Mouse (Mus musculus) lung, embryonic 14.5 days (tissue): Measurements from ENCODE around the gene Myl7. TPM values are rescaled to one million over a fixed set of nuclear protein-coding genes. Genes with fewer than 3 reads are reported as not detected.

Source experiments
- ATAC-seq: fragments of 200-750 bp; cut with Nextera tagmentation; 2 replicates; pipeline ENCODE4 v1.8.0; 2017; ENCODE audit warnings: mild to moderate bottlenecking, moderate TSS enrichment, moderate library complexity; ENCODE audit not compliant: insufficient read depth
- DNase-seq: peaks from one replicate; pipeline ENCODE4 v3.0.0-alpha.2; 2015
- H3K27ac ChIP-seq: fragments of 300-500 bp; sonication (generic); 2 replicates; pipeline ENCODE4 v1.5.1; 2014; ENCODE audit warnings: low read depth, mild to moderate bottlenecking, moderate library complexity
- H3K27me3 ChIP-seq: fragments of 300-500 bp; sonication (generic); 2 replicates; pipeline ENCODE4 v1.6.1; 2014; ENCODE audit warnings: low read length, control low read depth; ENCODE audit not compliant: insufficient read depth
- H3K36me3 ChIP-seq: fragments of 300-500 bp; sonication (generic); 2 replicates; pipeline ENCODE4 v1.6.1; 2014; ENCODE audit warnings: control low read depth; ENCODE audit not compliant: insufficient read depth
- H3K4me1 ChIP-seq: fragments of 300-500 bp; sonication (generic); 2 replicates; pipeline ENCODE4 v1.6.1; 2014; ENCODE audit warnings: antibody characterized with exemption, control low read depth; ENCODE audit not compliant: insufficient read depth
- H3K4me2 ChIP-seq: fragments of 300-500 bp; sonication (generic); 2 replicates; pipeline ENCODE4 v1.6.1; 2014; ENCODE audit warnings: mild to moderate bottlenecking
- H3K4me3 ChIP-seq: fragments of 300-500 bp; sonication (generic); 2 replicates; pipeline ENCODE4 v1.5.1; 2014; ENCODE audit warnings: low read depth, low read length
- H3K9ac ChIP-seq: fragments of 300-500 bp; sonication (generic); 2 replicates; pipeline ENCODE4 v1.6.1; 2014
- H3K9me3 ChIP-seq: fragments of 300-500 bp; sonication (generic); 2 replicates; pipeline ENCODE4 v1.6.1; 2016; ENCODE audit warnings: low read depth, low read length, control low read depth
- CTCF ChIP-seq: IDR thresholded peaks from 2 replicates; pipeline ENCODE4 v1.5.1; 2016; ENCODE audit warnings: antibody characterized with exemption, low read depth
- WGBS: fragments of 180-500 bp; shearing (Covaris S2); extraction: QIAGEN DNeasy Blood & Tissue Kit; methylation state at CpG from one replicate; pipeline ENCODE4 v1.1.7; 2014; 5-methylcytosine and 5-hydroxymethylcytosine counted together
- polyA plus RNA-seq: library from polyadenylated mRNA; unstranded; fragments of >200 nt; fragmentation: Nextera tagmentation; extraction: Ambion mirVana; gene quantifications from 2 replicates; pipeline ENCODE4 v1.2.1, GENCODE M21; 2014

The Myl7 gene
- polyA plus RNA-seq, 1 experiment from 2014 or later: 21.4 TPM

DNA sequence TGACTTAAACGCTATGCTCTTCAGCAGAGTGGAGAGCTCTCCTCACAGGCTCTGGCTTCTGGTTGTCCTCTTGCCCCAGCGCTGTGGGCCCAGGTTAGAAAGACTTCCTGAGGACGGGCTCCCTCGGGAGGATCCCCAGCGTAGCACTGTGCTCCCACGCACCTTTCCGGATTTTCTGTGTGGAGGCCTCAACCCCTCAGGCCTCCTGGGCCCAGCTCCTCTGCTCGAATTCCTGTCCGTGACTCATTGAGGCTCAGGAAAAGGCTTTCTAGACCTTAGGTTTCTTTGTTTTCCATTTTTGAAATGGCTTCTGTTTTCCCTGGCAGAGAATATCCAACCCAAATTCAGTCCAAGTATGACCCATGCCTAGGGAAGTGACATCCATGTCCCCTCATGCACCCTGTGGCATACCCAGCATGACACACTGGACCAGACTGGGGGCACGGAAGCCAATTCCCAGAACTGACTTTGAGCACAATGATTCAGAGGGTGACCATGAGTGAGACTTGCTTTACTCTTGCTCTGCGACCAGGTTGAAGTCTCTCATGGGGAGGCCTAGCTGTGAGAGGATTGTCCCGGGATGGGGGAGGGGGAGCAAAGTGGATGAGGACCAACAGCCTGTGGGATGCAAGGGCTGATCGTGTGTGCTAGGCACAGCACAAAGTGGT, 38.6 kb downstream of the Myl7 start:
- H3K36me3 ChIP-seq: 0 out of 2 replicates have a peak, but pooled peaks cover 2% of the 10 kb centered on the region
- DNase-seq (no peak), ATAC-seq (no peak)
- H3K4me1 ChIP-seq: peaks cover 4% of the 10 kb centered on the region
- no peaks in the 10 kb centered on the region for H3K27me3 ChIP-seq
- WGBS: 76% methylated on average over 13 of the region's 13 CpGs
- no peak overlapping the region for H3K27ac ChIP-seq
- no peak overlapping the region for H3K4me3 ChIP-seq
- TF ChIP-seq CTCF: no peak
- H3K9ac ChIP-seq: no peak overlapping the region
- H3K9me3 ChIP-seq: no peaks in the 10 kb centered on the region
- H3K4me2 ChIP-seq: no peak overlapping the region

DNA sequence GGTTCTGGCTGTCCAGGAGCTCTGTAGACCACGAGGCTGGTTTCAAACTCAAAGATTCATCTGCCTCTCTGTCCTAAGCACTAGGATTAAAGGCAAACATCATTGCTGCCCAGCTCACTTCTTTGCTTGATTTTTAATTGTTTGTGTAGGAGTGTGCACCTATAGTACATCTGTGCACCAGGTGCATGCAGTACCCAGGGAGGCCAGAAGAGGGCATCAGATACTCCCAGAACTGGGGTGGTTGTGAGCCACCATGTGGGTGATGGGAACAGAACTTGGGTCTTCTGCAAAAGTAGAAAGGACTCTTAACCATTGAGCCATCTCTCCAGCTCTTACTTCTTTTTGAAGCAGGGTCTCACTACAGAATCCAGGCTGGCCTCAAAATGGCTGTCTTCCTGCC, 39.9 kb downstream of the Myl7 start:
- Histone ChIP-seq H3K27ac (no peak overlapping the region), H3K4me1 (peaks cover 4% of the 10 kb centered on the region), H3K27me3 (no peaks in the 10 kb centered on the region), H3K9me3 (no peaks in the 10 kb centered on the region), H3K4me3 (no peak overlapping the region), H3K4me2 (no peak overlapping the region), H3K9ac (no peak overlapping the region), H3K36me3 (no peaks in the 10 kb centered on the region)
- WGBS: 80% methylated on average over 1 of the region's 1 CpGs
- no peak for DNase-seq
- TF ChIP-seq CTCF: peak; percentile 52
- no peak for ATAC-seq

DNA sequence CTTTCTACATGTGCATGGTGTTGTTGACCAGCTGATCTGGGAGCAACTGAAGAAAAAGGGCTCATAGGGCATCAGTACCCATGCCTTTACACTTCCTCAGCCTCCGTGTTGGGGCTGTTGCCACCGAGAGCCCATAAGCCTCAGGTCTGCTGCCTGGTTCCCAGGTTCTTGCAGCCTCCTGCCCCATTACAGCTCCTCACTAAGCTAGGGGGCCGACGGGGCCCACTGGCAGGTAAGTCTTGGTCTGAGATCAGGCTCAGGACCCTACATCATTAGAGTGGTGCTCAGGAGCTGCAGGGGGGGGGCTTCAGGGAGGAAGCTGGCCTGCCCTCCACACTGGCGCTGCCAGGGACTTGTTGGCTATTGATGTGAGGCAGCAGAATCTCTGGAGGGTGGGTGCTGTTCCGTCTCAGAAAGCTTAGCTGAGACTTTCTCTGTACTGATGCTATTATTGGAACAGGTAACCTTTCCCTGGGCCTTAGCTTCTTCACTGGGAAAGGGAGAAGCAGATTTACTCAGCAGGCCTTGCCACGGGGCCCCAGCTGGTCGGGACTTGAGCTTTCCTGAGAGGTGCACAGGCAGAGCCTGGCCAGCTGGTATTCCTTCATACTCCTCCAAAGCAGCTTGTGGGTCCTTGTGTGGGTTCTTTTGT, 42.0 kb downstream of the Myl7 start:
- no peak overlapping the region for H3K27ac ChIP-seq
- H3K27me3 ChIP-seq: no peaks in the 10 kb centered on the region
- DNase-seq (no peak), ATAC-seq (no peak)
- H3K36me3 ChIP-seq: no peaks in the 10 kb centered on the region
- no peak for TF ChIP-seq CTCF
- H3K4me1 ChIP-seq: peaks cover 4% of the 10 kb centered on the region
- H3K9ac ChIP-seq: no peak overlapping the region
- H3K4me2 ChIP-seq: no peak overlapping the region
- H3K4me3 ChIP-seq: no peak overlapping the region
- WGBS: 71% methylated on average over 8 of the region's 8 CpGs
- no peaks in the 10 kb centered on the region for H3K9me3 ChIP-seq

DNA sequence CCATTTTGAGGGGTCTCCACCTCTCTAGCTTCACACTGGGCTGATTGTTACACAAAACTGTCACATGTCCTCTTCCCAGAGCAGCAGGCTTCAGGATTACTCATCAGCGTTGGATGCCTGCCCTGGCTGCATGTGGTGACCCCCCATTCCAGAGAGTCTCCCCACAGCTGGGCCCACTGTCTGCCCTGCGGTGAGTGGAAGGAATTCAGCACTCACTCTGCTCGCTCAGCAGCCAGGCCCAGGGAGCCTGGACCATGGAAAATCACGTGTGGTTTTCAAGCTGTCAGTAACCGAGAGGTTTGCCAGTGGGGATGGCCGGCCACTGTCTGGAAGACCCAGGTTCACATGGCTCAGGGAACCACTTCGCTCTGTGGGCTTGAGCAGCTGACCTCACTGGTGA, 42.7 kb downstream of the Myl7 start:
- Histone ChIP-seq H3K27ac (no peak overlapping the region), H3K4me1 (no peaks in the 10 kb centered on the region), H3K36me3 (no peaks in the 10 kb centered on the region), H3K9ac (no peak overlapping the region), H3K27me3 (no peaks in the 10 kb centered on the region), H3K4me3 (no peak overlapping the region), H3K9me3 (no peaks in the 10 kb centered on the region), H3K4me2 (no peak overlapping the region)
- no peak for TF ChIP-seq CTCF
- ATAC-seq (no peak; the same call in 1 of the 2 replicates), DNase-seq (peak; percentile 50)
- 39% methylated on average over 7 of the region's 7 CpGs for WGBS

DNA sequence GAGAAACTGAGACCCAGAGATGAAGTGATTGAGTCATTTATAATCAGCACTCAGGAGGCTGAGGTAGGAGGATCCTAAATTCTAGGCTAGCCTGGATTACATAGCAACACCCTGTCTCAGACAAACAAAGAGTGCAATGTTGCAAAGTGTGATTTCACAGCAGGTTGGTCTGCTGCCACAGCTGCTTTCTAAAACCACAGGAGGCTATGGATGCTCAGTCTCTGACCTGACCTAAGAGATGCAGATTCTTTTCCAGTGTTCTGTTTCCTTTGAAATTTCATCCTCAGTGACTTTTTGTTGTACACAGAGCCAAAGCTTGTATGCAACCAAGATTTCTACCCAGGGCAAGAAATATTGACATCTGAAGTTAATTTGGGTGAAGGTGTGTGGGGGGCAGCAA, 43.1 kb downstream of the Myl7 start:
- Histone ChIP-seq H3K9me3 (no peaks in the 10 kb centered on the region), H3K9ac (no peak overlapping the region), H3K4me3 (no peak overlapping the region), H3K27me3 (no peaks in the 10 kb centered on the region), H3K36me3 (no peaks in the 10 kb centered on the region), H3K4me2 (no peak overlapping the region), H3K4me1 (no peaks in the 10 kb centered on the region), H3K27ac (no peak overlapping the region)
- DNase-seq (no peak), ATAC-seq (no peak)
- no peak for TF ChIP-seq CTCF

DNA sequence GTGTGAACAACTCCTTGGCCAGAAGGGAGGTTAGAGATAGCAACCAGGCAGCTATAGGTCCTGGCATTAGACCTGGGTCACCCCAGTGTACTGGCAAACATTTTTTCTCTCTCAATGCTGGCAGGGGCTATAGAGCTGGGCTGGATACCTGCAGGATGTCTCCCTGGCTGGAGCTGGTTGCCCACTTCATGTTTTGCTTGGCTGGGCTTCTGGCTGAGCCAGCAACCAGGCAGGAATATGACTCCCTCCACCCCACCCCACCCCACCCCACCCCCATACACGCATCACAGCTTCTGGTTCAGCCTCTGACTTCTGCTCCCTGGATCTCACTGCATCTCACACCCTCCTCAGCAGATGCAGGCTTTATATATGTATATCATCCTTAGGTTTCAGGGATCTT, 46.3 kb downstream of the Myl7 start:
- H3K4me3 ChIP-seq: no peak overlapping the region
- H3K27ac ChIP-seq: no peak overlapping the region
- ATAC-seq (no peak), DNase-seq (no peak)
- TF ChIP-seq CTCF: no peak
- no peak overlapping the region for H3K4me2 ChIP-seq
- H3K9ac ChIP-seq: no peak overlapping the region
- 59% methylated on average over 1 of the region's 1 CpGs for WGBS
- no peaks in the 10 kb centered on the region for H3K27me3 ChIP-seq
- H3K4me1 ChIP-seq: no peaks in the 10 kb centered on the region
- no peaks in the 10 kb centered on the region for H3K9me3 ChIP-seq
- H3K36me3 ChIP-seq: no peaks in the 10 kb centered on the region

DNA sequence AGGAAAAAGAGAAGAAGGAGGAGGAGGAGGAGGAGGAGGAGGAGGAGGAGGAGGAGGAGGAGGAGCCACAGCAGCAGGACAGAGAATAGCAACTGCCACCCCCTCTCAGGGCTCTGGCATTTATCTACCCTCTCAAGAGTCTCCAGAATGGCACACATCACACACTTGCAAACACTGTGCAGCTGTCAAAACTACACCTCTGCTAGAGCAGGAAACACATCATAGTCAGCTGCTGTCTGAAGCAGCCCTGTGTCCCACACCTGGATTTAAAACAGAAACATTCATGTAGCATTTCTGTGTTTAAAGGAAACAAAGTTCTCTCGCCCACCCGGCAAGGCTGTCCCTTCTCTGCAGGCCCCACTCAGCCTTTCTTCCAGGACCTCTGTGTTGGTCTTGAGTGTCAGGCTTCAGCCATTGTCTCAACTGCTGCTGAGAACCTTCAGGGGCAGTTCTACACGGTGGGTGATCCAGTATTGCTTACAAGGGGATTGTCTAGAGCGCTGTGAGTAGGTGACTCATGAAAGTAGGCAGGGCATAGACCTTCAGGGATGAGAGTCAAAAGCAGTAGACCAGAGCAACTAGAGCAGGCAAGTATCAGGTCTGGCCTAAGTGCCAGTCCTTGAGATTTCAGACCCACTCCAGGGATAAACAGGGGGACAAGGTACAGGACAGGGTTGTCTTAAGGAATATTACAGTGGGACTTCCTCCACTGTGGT, 47.4 kb downstream of the Myl7 start:
- no peaks in the 10 kb centered on the region for H3K4me1 ChIP-seq
- no peak for TF ChIP-seq CTCF
- H3K27me3 ChIP-seq: no peaks in the 10 kb centered on the region
- WGBS: 43% methylated on average over 4 of the region's 4 CpGs
- no peak overlapping the region; the same call in 1 of the 2 replicates for H3K27ac ChIP-seq
- no peaks in the 10 kb centered on the region for H3K36me3 ChIP-seq
- H3K9ac ChIP-seq: no peak overlapping the region
- no peak overlapping the region for H3K4me2 ChIP-seq
- ATAC-seq (no peak), DNase-seq (no peak)
- H3K4me3 ChIP-seq: no peak overlapping the region
- no peaks in the 10 kb centered on the region for H3K9me3 ChIP-seq
